In the genomic region with DNA sequence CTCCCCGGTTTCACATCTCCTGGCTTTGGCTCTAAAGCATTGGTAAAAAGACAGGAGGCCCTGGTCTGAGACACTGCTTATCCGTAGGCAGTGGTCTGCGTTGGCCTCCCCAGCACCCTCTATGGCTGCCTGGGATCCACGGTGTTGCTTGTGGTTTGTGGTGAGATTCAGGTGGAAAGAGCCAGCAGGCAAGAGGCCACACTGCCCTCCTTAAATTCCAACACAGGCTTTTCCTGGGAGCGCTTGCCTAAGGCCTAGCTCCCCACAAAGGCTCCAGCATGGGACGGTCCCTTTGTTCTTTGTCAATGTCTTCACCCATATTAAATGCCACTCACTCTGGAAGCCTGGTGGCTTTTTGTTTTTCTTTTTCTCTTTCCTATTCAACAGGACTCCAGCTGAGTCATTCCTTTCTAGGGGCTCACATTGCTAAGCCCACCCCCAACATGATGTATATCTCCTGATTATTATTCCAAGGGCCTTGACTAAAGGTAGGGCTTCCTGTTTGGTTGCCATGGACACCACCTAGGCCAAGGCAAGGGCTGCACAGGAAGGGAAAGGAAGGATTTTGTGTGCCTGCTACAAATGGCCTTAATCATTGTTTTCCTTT, we compare ENCODE assay signal across 8 mouse cellular contexts.
DNase-seq lines count a peak whose midpoint lies in the region; ATAC-seq lines count a peak whose summit lies in the region.

No protein-coding gene starts in this region.

- no peaks in the 10 kb centered on the region for H3K9me3 ChIP-seq in heart, embryonic 11.5 days (replicated peaks; ENCODE audit: control insufficient read depth, low read length)
- H3K9me3 ChIP-seq in forebrain, embryonic 15.5 days = no peaks in the 10 kb centered on the region
- no peaks in the 10 kb centered on the region for H3K9me3 ChIP-seq in midbrain, embryonic 12.5 days

- 62% methylated on average over 6 of the region's 6 CpGs for WGBS in heart, embryonic 11.5 days (ENCODE audit: insufficient replicate concordance)
- 5% methylated on average over 6 of the region's 6 CpGs for WGBS in forebrain, embryonic 15.5 days
- WGBS in midbrain, embryonic 12.5 days = 26% methylated on average over 6 of the region's 6 CpGs

- no peak overlapping the region for H3K4me3 ChIP-seq in heart, embryonic 11.5 days (ENCODE audit: low read depth, low read length)
- no peak overlapping the region for H3K4me3 ChIP-seq in forebrain, embryonic 15.5 days
- H3K4me3 ChIP-seq in midbrain, embryonic 12.5 days = no peak overlapping the region

- no peak for ATAC-seq in heart, embryonic 11.5 days (replicated peaks; ENCODE audit: insufficient number of reproducible peaks, low FRiP score, low TSS enrichment)
- ATAC-seq in forebrain, embryonic 15.5 days (replicated peaks) = peak; percentile 80
- peak; percentile 89 for ATAC-seq in midbrain, embryonic 12.5 days (ENCODE audit: low FRiP score, low read depth)

- peak overlapping the region; percentile 81 for H3K27ac ChIP-seq in heart, embryonic 11.5 days (ENCODE audit: low read depth, low read length)
- peak overlapping the region; percentile 89 for H3K27ac ChIP-seq in forebrain, embryonic 15.5 days (replicated peaks)
- H3K27ac ChIP-seq in midbrain, embryonic 12.5 days (replicated peaks) = peak overlapping the region; percentile 86

- no peak for DNase-seq in heart, postnatal 36 days
- peak; percentile 16 for DNase-seq in MN1 (ENCODE audit: low spot score)
- DNase-seq in gastrocnemius, postnatal 25 days = no peak
- no peak for DNase-seq in cerebellum, adult 8-10 months
- no peak for DNase-seq in kidney, adult 8-10 months

- intact Hi-C loops in heart, postnatal 36 days (cut with DNase I) = no loop called here

- H3K9ac ChIP-seq in heart, embryonic 11.5 days (ENCODE audit: low read depth, low read length) = no peak overlapping the region
- H3K9ac ChIP-seq in forebrain, embryonic 15.5 days (replicated peaks) = no peak overlapping the region
- H3K9ac ChIP-seq in midbrain, embryonic 12.5 days (replicated peaks) = no peak overlapping the region

- no peaks in the 10 kb centered on the region for H3K36me3 ChIP-seq in heart, embryonic 11.5 days (ENCODE audit: control insufficient read depth, insufficient read depth, low read length)
- no peaks in the 10 kb centered on the region for H3K36me3 ChIP-seq in forebrain, embryonic 15.5 days
- H3K36me3 ChIP-seq in midbrain, embryonic 12.5 days = no peaks in the 10 kb centered on the region

- no peak overlapping the region for H3K4me2 ChIP-seq in heart, embryonic 11.5 days
- no peak overlapping the region for H3K4me2 ChIP-seq in forebrain, embryonic 15.5 days (replicated peaks)
- no peak overlapping the region for H3K4me2 ChIP-seq in midbrain, embryonic 12.5 days (replicated peaks)

- H3K27me3 ChIP-seq in heart, embryonic 11.5 days (ENCODE audit: control insufficient read depth, insufficient read depth, low read length) = no peaks in the 10 kb centered on the region
- H3K27me3 ChIP-seq in forebrain, embryonic 15.5 days = no peaks in the 10 kb centered on the region
- peaks cover 3% of the 10 kb centered on the region; the same call in 1 of the 2 replicates for H3K27me3 ChIP-seq in midbrain, embryonic 12.5 days

- H3K4me1 ChIP-seq in heart, embryonic 11.5 days (ENCODE audit: control insufficient read depth, insufficient read depth, low read length) = peaks cover 30% of the 10 kb centered on the region
- H3K4me1 ChIP-seq in forebrain, embryonic 15.5 days = peaks cover 53% of the 10 kb centered on the region
- H3K4me1 ChIP-seq in midbrain, embryonic 12.5 days = peaks cover 48% of the 10 kb centered on the region
